ENCODE assay signal across 8 mouse cellular contexts in genomic region chr17:24528560-24528918, GRCm38 (mm10). TPM values are rescaled to one million over a fixed set of nuclear protein-coding genes. Genes with fewer than 3 reads are reported as not detected.
A peak's percentile ranks its signal among the peaks of the same experiment; 100 is the strongest.
DNase-seq lines count a peak whose midpoint lies in the region; ATAC-seq and TF ChIP-seq lines count a peak whose summit lies in the region.

No protein-coding gene starts in this region.

- WGBS in heart, embryonic 15.5 days: under 1% methylated on average over 8 of the region's 8 CpGs
- 0% methylated on average over 8 of the region's 8 CpGs for WGBS in forebrain, embryonic 16.5 days
- WGBS in midbrain, embryonic 10.5 days: 1% methylated on average over 8 of the region's 8 CpGs

- no peak for TF ChIP-seq EP300 in ES-Bruce4 (IDR thresholded peaks at IDR 0.05; ENCODE audit: insufficient read depth, low read depth, low read length)

- no peak for DNase-seq in heart, postnatal 10 days
- DNase-seq in midbrain, embryonic 10.5 days (ENCODE audit: low spot score): no peak
- DNase-seq in ovary, adult 18-20 months (ENCODE audit: low spot score): no peak
- no peak for DNase-seq in thymus, postnatal 25 days

- TF ChIP-seq POLR2A in ES-Bruce4 (IDR thresholded peaks at IDR 0.05; ENCODE audit: insufficient read depth, low read length): no peak

- peak overlapping the region; percentile 61 for H3K9ac ChIP-seq in heart, embryonic 15.5 days
- H3K9ac ChIP-seq in ES-Bruce4 (ENCODE audit: low read depth, poor library complexity, severe bottlenecking): peak overlapping the region; percentile 98
- peak overlapping the region; percentile 74 for H3K9ac ChIP-seq in forebrain, embryonic 16.5 days (replicated peaks; ENCODE audit: low read depth, low read length)

- peak overlapping the region; percentile 79 for H3K4me2 ChIP-seq in heart, embryonic 15.5 days
- H3K4me2 ChIP-seq in forebrain, embryonic 16.5 days (ENCODE audit: low read length): peak overlapping the region; percentile 88

- intact Hi-C loops in heart, postnatal 10 days (cut with DNase I): loop anchor here (5.0 kb wide), 1 partner anchor 46 kb away; no protein-coding TSS in a partner anchor

- H3K27ac ChIP-seq in heart, embryonic 15.5 days: peak overlapping the region; percentile 70
- peak overlapping the region; percentile 96 for H3K27ac ChIP-seq in ES-Bruce4 (ENCODE audit: insufficient read depth, low read length)
- peak overlapping the region; percentile 92 for H3K27ac ChIP-seq in forebrain, embryonic 16.5 days (ENCODE audit: low read length)
- peak overlapping the region; percentile 88 for H3K27ac ChIP-seq in midbrain, embryonic 10.5 days (replicated peaks)

- no peak for ATAC-seq in heart, embryonic 15.5 days (replicated peaks; ENCODE audit: insufficient number of reproducible peaks, insufficient read depth, low FRiP score, low read depth)
- no peak for ATAC-seq in forebrain, embryonic 16.5 days
- ATAC-seq in activated CD4-positive, CD25-positive, alpha-beta regulatory T cell, adult 4 months: no peak

- peaks cover 62% of the 10 kb centered on the region for H3K4me1 ChIP-seq in heart, embryonic 15.5 days (replicated peaks)
- no peaks in the 10 kb centered on the region for H3K4me1 ChIP-seq in ES-Bruce4 (ENCODE audit: control insufficient read depth, insufficient read depth, low read length)
- H3K4me1 ChIP-seq in forebrain, embryonic 16.5 days (replicated peaks; ENCODE audit: control insufficient read depth, insufficient read depth, low read length): peaks cover 55% of the 10 kb centered on the region
- peaks cover 68% of the 10 kb centered on the region for H3K4me1 ChIP-seq in midbrain, embryonic 10.5 days

- H3K9me3 ChIP-seq in heart, embryonic 15.5 days (replicated peaks): no peaks in the 10 kb centered on the region
- H3K9me3 ChIP-seq in ES-Bruce4 (replicated peaks; ENCODE audit: control insufficient read depth, insufficient read depth, low read length, poor library complexity, severe bottlenecking): no peaks in the 10 kb centered on the region
- H3K9me3 ChIP-seq in forebrain, embryonic 16.5 days (ENCODE audit: control insufficient read depth, low read length): no peaks in the 10 kb centered on the region
- H3K9me3 ChIP-seq in midbrain, embryonic 10.5 days (replicated peaks): no peaks in the 10 kb centered on the region

- no peak for TF ChIP-seq CTCF in ES-Bruce4 (IDR thresholded peaks at IDR 0.05; ENCODE audit: low read depth, low read length)

- no peaks in the 10 kb centered on the region; the same call in 1 of the 2 replicates for H3K36me3 ChIP-seq in heart, embryonic 15.5 days
- H3K36me3 ChIP-seq in ES-Bruce4 (ENCODE audit: control insufficient read depth, insufficient read depth, low read length, poor library complexity, severe bottlenecking): peaks cover 27% of the 10 kb centered on the region
- H3K36me3 ChIP-seq in forebrain, embryonic 16.5 days (ENCODE audit: control insufficient read depth, insufficient read depth): no peaks in the 10 kb centered on the region
- H3K36me3 ChIP-seq in midbrain, embryonic 10.5 days: peaks cover 43% of the 10 kb centered on the region

- H3K27me3 ChIP-seq in heart, embryonic 15.5 days: 0 out of 2 replicates have a peak, but pooled peaks cover 5% of the 10 kb centered on the region
- no peaks in the 10 kb centered on the region for H3K27me3 ChIP-seq in ES-Bruce4 (ENCODE audit: control insufficient read depth, insufficient read depth, low read length, poor library complexity, severe bottlenecking)
- no peaks in the 10 kb centered on the region for H3K27me3 ChIP-seq in forebrain, embryonic 16.5 days (replicated peaks; ENCODE audit: control insufficient read depth, insufficient read depth, low read length)
- 0 out of 2 replicates have a peak, but pooled peaks cover 3% of the 10 kb centered on the region for H3K27me3 ChIP-seq in midbrain, embryonic 10.5 days (ENCODE audit: low read depth, poor library complexity, severe bottlenecking)

- H3K4me3 ChIP-seq in heart, embryonic 15.5 days: peak overlapping the region; percentile 75
- H3K4me3 ChIP-seq in ES-Bruce4 (ENCODE audit: low read depth, low read length): peak overlapping the region; percentile 99
- H3K4me3 ChIP-seq in forebrain, embryonic 16.5 days (replicated peaks; ENCODE audit: low read length): peak overlapping the region; percentile 67
- peak overlapping the region; percentile 80 for H3K4me3 ChIP-seq in midbrain, embryonic 10.5 days

RNA-seq across cellular contexts. Expression of gene Traf7, which starts 0.8 kb away (rescaled TPM):
- 59.2 and 84.9 TPM in 2 replicates for polyA plus RNA-seq in heart, embryonic 15.5 days (2015; fragmentation: Nextera tagmentation; extraction: Ambion mirVana)
- total RNA-seq in heart, postnatal 10 days (2021): 10 to 100 TPM; 75.9 to 77.9 TPM
- 145 and 168 TPM in 2 replicates for polyA plus RNA-seq in ES-Bruce4 (2011; ENCODE audit: insufficient read depth, insufficient read length, low read depth, missing spikeins)
- 108 and 121 TPM in 2 replicates for polyA plus RNA-seq in forebrain, embryonic 16.5 days (2015; fragmentation: Nextera tagmentation; extraction: Ambion mirVana)
- polyA plus RNA-seq in midbrain, embryonic 10.5 days (2016; fragmentation: Nextera tagmentation; extraction: Ambion mirVana): 106 and 110 TPM in 2 replicates
- polyA plus RNA-seq in activated CD4-positive, CD25-positive, alpha-beta regulatory T cell, adult 4 months (2017; shearing (Covaris generic)): 10 to 100 TPM; 35.0 to 58.7 TPM

RNA-seq across cellular contexts. Expression of gene Rab26, which starts 5.5 kb away (rescaled TPM):
- polyA plus RNA-seq in heart, embryonic 15.5 days (2015; fragmentation: Nextera tagmentation; extraction: Ambion mirVana): 0.97 and 1.2 TPM in 2 replicates
- total RNA-seq in heart, postnatal 10 days (2021): under 1 TPM; 0.32 to 0.45 TPM
- polyA plus RNA-seq in ES-Bruce4 (2011; ENCODE audit: insufficient read depth, insufficient read length, low read depth, missing spikeins): 1.2 and 1.5 TPM in 2 replicates
- 6.8 and 10.9 TPM in 2 replicates for polyA plus RNA-seq in forebrain, embryonic 16.5 days (2015; fragmentation: Nextera tagmentation; extraction: Ambion mirVana)
- polyA plus RNA-seq in midbrain, embryonic 10.5 days (2016; fragmentation: Nextera tagmentation; extraction: Ambion mirVana): 2.1 and 2.9 TPM in 2 replicates
- 1 to 10 TPM; 2.8 to 3.3 TPM for polyA plus RNA-seq in activated CD4-positive, CD25-positive, alpha-beta regulatory T cell, adult 4 months (2017; shearing (Covaris generic))

RNA-seq across cellular contexts. Expression of gene Pkd1, which starts 21.1 kb away (rescaled TPM):
- 12.4 and 21.1 TPM in 2 replicates for polyA plus RNA-seq in heart, embryonic 15.5 days (2015; fragmentation: Nextera tagmentation; extraction: Ambion mirVana)
- total RNA-seq in heart, postnatal 10 days (2021): 10 to 100 TPM; 60.1 to 72.2 TPM
- 13.0 and 14.8 TPM in 2 replicates for polyA plus RNA-seq in ES-Bruce4 (2011; ENCODE audit: insufficient read depth, insufficient read length, low read depth, missing spikeins)
- 18.3 and 27.6 TPM in 2 replicates for polyA plus RNA-seq in forebrain, embryonic 16.5 days (2015; fragmentation: Nextera tagmentation; extraction: Ambion mirVana)
- polyA plus RNA-seq in midbrain, embryonic 10.5 days (2016; fragmentation: Nextera tagmentation; extraction: Ambion mirVana): 14.7 and 18.5 TPM in 2 replicates
- 10 to 100 TPM; 11.5 to 15.4 TPM for polyA plus RNA-seq in activated CD4-positive, CD25-positive, alpha-beta regulatory T cell, adult 4 months (2017; shearing (Covaris generic))

RNA-seq across cellular contexts. Expression of gene Caskin1, which starts 40.1 kb away (rescaled TPM):
- 0.39 and 0.94 TPM in 2 replicates for polyA plus RNA-seq in heart, embryonic 15.5 days (2015; fragmentation: Nextera tagmentation; extraction: Ambion mirVana)
- total RNA-seq in heart, postnatal 10 days (2021): under 1 TPM; 0.48 to 0.52 TPM
- 1.7 and 3.3 TPM in 2 replicates for polyA plus RNA-seq in ES-Bruce4 (2011; ENCODE audit: insufficient read depth, insufficient read length, low read depth, missing spikeins)
- polyA plus RNA-seq in forebrain, embryonic 16.5 days (2015; fragmentation: Nextera tagmentation; extraction: Ambion mirVana): 18.8 and 30.4 TPM in 2 replicates
- 6.7 and 8.5 TPM in 2 replicates for polyA plus RNA-seq in midbrain, embryonic 10.5 days (2016; fragmentation: Nextera tagmentation; extraction: Ambion mirVana)
- under 1 TPM; 0.10 to 0.17 TPM for polyA plus RNA-seq in activated CD4-positive, CD25-positive, alpha-beta regulatory T cell, adult 4 months (2017; shearing (Covaris generic))

RNA-seq across cellular contexts. Expression of gene Mlst8, which starts 49.7 kb away (rescaled TPM):
- 15.2 and 18.8 TPM in 2 replicates for polyA plus RNA-seq in heart, embryonic 15.5 days (2015; fragmentation: Nextera tagmentation; extraction: Ambion mirVana)
- total RNA-seq in heart, postnatal 10 days (2021): 10 to 100 TPM; 11.6 to 12.9 TPM
- polyA plus RNA-seq in ES-Bruce4 (2011; ENCODE audit: insufficient read depth, insufficient read length, low read depth, missing spikeins): 20.4 and 22.8 TPM in 2 replicates
- polyA plus RNA-seq in forebrain, embryonic 16.5 days (2015; fragmentation: Nextera tagmentation; extraction: Ambion mirVana): 38.9 and 42.4 TPM in 2 replicates
- polyA plus RNA-seq in midbrain, embryonic 10.5 days (2016; fragmentation: Nextera tagmentation; extraction: Ambion mirVana): 40.2 and 40.9 TPM in 2 replicates
- 10 to 100 TPM; 12.6 to 15.3 TPM for polyA plus RNA-seq in activated CD4-positive, CD25-positive, alpha-beta regulatory T cell, adult 4 months (2017; shearing (Covaris generic))
